Mouse (Mus musculus) C2C12 (cell line): ENCODE data around the gene Epn2. TPM values are rescaled to one million over a fixed set of nuclear protein-coding genes. Genes with fewer than 3 reads are reported as not detected.

ENCODE experiments used
- H3K27me3 ChIP-seq: one replicate; pipeline ENCODE4 v1.6.1; 2011; ENCODE audit not compliant: control insufficient read depth, insufficient read depth, insufficient read length
- H3K36me3 ChIP-seq: one replicate; pipeline ENCODE4 v1.6.1; 2011; ENCODE audit not compliant: control insufficient read depth, insufficient read depth
- H3K4me3 ChIP-seq: one replicate; pipeline ENCODE4 v1.5.1; 2011; ENCODE audit warnings: mild to moderate bottlenecking, control low read depth; ENCODE audit not compliant: poor library complexity, insufficient read depth, severe bottlenecking
- H3K79me2 ChIP-seq: one replicate; pipeline ENCODE4 v1.6.1; 2011; ENCODE audit not compliant: control insufficient read depth, insufficient read depth
- H3K79me3 ChIP-seq: one replicate; pipeline ENCODE4 v1.6.1; 2011; ENCODE audit warnings: low read depth, control low read depth
- H3ac ChIP-seq: one replicate; pipeline ENCODE3; 2011; ENCODE audit warnings: low read depth; ENCODE audit not compliant: control insufficient read depth, insufficient read length
- CEBPB ChIP-seq: IDR thresholded peaks from one replicate; pipeline ENCODE4 v1.6.1; 2011; ENCODE audit warnings: low read depth, mild to moderate bottlenecking, control low read depth, moderate library complexity
- CTCF ChIP-seq: IDR thresholded peaks from one replicate; pipeline ENCODE4 v1.5.1; 2011; ENCODE audit not compliant: control insufficient read depth, insufficient read depth, insufficient read length
- FOSL1 ChIP-seq: IDR thresholded peaks from one replicate; pipeline ENCODE4 v1.8.0; 2011; ENCODE audit warnings: mild to moderate bottlenecking, low read length; ENCODE audit not compliant: poor library complexity, insufficient read depth, severe bottlenecking
- MAX ChIP-seq: IDR thresholded peaks from one replicate; pipeline ENCODE4 v1.6.1; 2011; ENCODE audit warnings: mild to moderate bottlenecking, control low read depth
- MYOD1 ChIP-seq: IDR thresholded peaks from one replicate; pipeline ENCODE4 v1.6.1; 2011; ENCODE audit warnings: low read depth; ENCODE audit not compliant: control insufficient read depth, insufficient read length
- MYOG ChIP-seq: IDR thresholded peaks from one replicate; pipeline ENCODE4 v1.6.1; 2011; ENCODE audit not compliant: control insufficient read depth, insufficient read length; ENCODE audit errors: extremely low read depth
- USF1 ChIP-seq: IDR thresholded peaks from one replicate; pipeline ENCODE4 v1.6.1; 2011; ENCODE audit warnings: low read depth, mild to moderate bottlenecking, control low read depth, moderate library complexity
- polyA plus RNA-seq: library from polyadenylated mRNA; unstranded; fragments of >200 nt; fragmentation: generic; extraction: Trizol; gene quantifications from one replicate; pipeline ENCODE4 v1.2.1, GENCODE M21; 2012; ENCODE audit warnings: missing spikeins

Gene Epn2
- polyA plus RNA-seq, 1 experiment = 21.1 TPM

GRCm38 (mm10) chr11:61615686-61616522 lies 36.4 kb upstream of the Epn2 start:
- Histone ChIP-seq H3K27me3 (no peaks in the 10 kb centered on the region), H3K79me3 (no peaks in the 10 kb centered on the region), H3K36me3 (no peaks in the 10 kb centered on the region), H3ac (no peak overlapping the region), H3K79me2 (no peaks in the 10 kb centered on the region), H3K4me3 (no peak overlapping the region)
- no peak for TF ChIP-seq CTCF
- no peak for TF ChIP-seq MAX
- TF ChIP-seq CEBPB = no peak
- no peak for TF ChIP-seq FOSL1
- TF ChIP-seq MYOD1 = no peak

DNA sequence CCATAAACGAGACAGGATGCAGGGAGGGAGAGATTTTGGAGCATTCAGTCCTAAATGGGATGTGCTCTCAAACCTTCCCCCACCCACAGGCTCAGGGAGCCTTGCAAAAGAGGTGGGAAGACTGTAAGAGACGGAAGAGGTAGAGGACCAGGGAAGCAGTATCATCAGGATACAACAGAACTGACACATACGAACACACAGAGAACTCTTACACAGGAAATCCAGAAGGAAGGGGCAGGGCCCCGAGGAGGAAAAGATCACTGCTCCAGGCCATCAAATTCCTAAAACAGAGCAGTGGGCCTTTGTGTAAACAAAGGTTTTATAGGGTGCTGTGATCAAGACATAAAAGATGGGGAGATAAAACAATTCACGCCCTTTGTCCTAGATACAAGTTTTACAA lies 34.9 kb upstream of the Epn2 start:
- Histone ChIP-seq H3K36me3 (no peaks in the 10 kb centered on the region), H3ac (no peak overlapping the region), H3K79me2 (no peaks in the 10 kb centered on the region), H3K27me3 (no peaks in the 10 kb centered on the region), H3K4me3 (no peak overlapping the region), H3K79me3 (no peaks in the 10 kb centered on the region)
- TF ChIP-seq MAX = no peak
- no peak for TF ChIP-seq MYOD1
- TF ChIP-seq USF1 = no peak
- TF ChIP-seq MYOG = no peak
- no peak for TF ChIP-seq CEBPB

DNA sequence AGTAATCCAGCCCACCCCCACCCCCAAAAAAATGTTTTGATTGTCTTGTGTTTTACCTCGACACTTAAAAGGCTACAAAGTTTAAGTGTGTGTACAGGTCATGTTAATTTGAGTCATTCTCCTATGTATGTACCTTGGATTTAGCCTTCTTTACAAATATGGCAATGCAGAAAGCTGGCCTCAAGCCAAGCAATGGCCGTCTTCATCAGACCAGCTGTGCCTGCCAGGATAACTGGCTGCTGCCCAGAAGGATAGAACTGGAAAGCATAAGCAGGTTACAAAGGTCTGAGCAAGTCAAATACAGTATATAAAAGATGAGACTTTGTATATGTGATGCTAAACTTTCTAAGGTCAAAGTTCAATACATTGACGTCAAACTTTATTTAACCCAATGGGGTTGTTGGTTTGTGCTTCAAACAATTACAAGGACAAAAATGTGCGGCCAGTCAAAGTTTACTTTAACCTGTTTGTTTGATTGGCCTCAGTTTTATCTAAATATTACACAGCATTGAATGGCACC lies 32.7 kb upstream of the Epn2 start:
- H3ac ChIP-seq = no peak overlapping the region
- H3K4me3 ChIP-seq = no peak overlapping the region
- no peaks in the 10 kb centered on the region for H3K36me3 ChIP-seq
- H3K79me2 ChIP-seq = no peaks in the 10 kb centered on the region
- H3K27me3 ChIP-seq = no peaks in the 10 kb centered on the region
- no peak for TF ChIP-seq CEBPB
- H3K79me3 ChIP-seq = no peaks in the 10 kb centered on the region

DNA sequence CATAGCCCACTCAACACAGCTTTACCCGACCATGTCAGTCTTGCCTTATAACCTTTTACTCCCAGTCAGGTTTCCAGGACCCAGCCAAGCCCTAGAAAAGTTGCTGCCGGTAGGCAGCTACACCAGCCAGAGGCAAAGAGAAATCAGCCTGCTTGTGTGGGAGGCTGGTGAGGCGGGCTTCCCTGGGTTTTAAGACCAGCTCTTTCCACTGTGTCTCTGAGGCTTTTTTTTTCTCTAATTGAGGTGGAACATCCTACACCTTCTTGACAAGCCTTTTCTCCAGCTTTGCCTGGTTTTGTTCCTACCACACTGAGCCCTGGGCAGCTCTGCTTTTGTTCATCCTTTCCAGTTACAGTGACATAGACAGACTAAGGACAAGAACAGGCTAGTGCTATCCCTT lies 31.7 kb upstream of the Epn2 start:
- Histone ChIP-seq H3ac (no peak overlapping the region), H3K79me2 (no peaks in the 10 kb centered on the region), H3K4me3 (no peak overlapping the region), H3K27me3 (no peaks in the 10 kb centered on the region), H3K36me3 (no peaks in the 10 kb centered on the region), H3K79me3 (no peaks in the 10 kb centered on the region)
- TF ChIP-seq MYOD1 (no peak), MAX (no peak), USF1 (no peak), CTCF (no peak), CEBPB (no peak), MYOG (no peak), FOSL1 (no peak)

GRCm38 (mm10) chr11:61608072-61608471 lies 28.6 kb upstream of the Epn2 start:
- Histone ChIP-seq H3K79me3 (no peaks in the 10 kb centered on the region), H3K79me2 (no peaks in the 10 kb centered on the region), H3ac (no peak overlapping the region), H3K4me3 (no peak overlapping the region), H3K27me3 (no peaks in the 10 kb centered on the region), H3K36me3 (no peaks in the 10 kb centered on the region)
- TF ChIP-seq CTCF (no peak), MYOG (no peak), USF1 (no peak), CEBPB (no peak), MAX (no peak), FOSL1 (peak; percentile 28), MYOD1 (no peak)

DNA sequence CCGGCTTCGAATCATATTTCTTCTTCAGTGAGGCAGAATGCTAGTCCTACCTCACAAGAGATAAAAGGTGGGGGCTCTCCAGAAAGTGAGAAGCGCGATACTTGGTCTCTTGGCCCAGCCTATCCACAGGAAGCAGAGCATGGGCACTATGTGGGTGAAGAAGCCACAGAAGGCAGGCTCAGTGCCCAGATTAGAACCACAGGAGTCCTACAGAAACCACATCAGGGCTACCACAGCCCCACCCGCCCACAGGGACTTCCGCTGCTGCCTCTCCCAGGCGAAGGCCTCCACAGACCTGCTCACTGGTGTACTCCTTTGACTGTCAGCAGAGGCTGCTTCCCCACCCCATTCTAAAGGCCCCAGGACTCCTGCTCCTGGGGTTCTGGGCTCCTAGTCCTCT lies 23.2 kb upstream of the Epn2 start:
- H3K79me2 ChIP-seq = no peaks in the 10 kb centered on the region
- H3K27me3 ChIP-seq = no peaks in the 10 kb centered on the region
- H3K4me3 ChIP-seq = no peak overlapping the region
- H3K79me3 ChIP-seq = no peaks in the 10 kb centered on the region
- no peaks in the 10 kb centered on the region for H3K36me3 ChIP-seq
- TF ChIP-seq CEBPB (no peak), MAX (peak; percentile 53)
- H3ac ChIP-seq = no peak overlapping the region
